Comparison of ENCODE assay signal across 7 mouse cellular contexts in genomic region chr12:3981350-3982131, GRCm38 (mm10). TPM values are rescaled to one million over a fixed set of nuclear protein-coding genes. Genes with fewer than 3 reads are reported as not detected.
DNase-seq lines count a peak whose midpoint lies in the region; ATAC-seq lines count a peak whose summit lies in the region.

No protein-coding gene starts in this region.

- intact Hi-C loops in left cerebral cortex, postnatal 25 days (cut with DNase I), result loop anchor here (5.0 kb wide), 1 partner anchor 54 kb away; no protein-coding TSS in a partner anchor

- H3K36me3 ChIP-seq in intestine, embryonic 16.5 days (ENCODE audit: control insufficient read depth, insufficient read depth, low read length), result no peaks in the 10 kb centered on the region

- H3K4me2 ChIP-seq in intestine, embryonic 16.5 days (ENCODE audit: low read depth, low read length), result peak overlapping the region; percentile 83

- H3K9ac ChIP-seq in intestine, embryonic 16.5 days (ENCODE audit: low read depth, low read length), result peak overlapping the region; percentile 64

- peaks cover 13% of the 10 kb centered on the region for H3K4me1 ChIP-seq in intestine, embryonic 16.5 days (ENCODE audit: control insufficient read depth, insufficient read depth, low read length)

- H3K27ac ChIP-seq in intestine, embryonic 16.5 days (ENCODE audit: low read length), result peak overlapping the region; percentile 74

- peak overlapping the region; percentile 54 for H3K4me3 ChIP-seq in intestine, embryonic 16.5 days (ENCODE audit: low read length)

- under 1% methylated on average over 41 of the region's 41 CpGs for WGBS in intestine, embryonic 16.5 days

- peak; percentile 97 for ATAC-seq in intestine, embryonic 16.5 days

- peak; percentile 92 for DNase-seq in adrenal gland, postnatal 14 days
- peak; percentile 89 for DNase-seq in embryo, embryonic 9.5 days (ENCODE audit: extremely low spot score)
- DNase-seq in gastrocnemius, postnatal 4 days (ENCODE audit: low spot score in 2 of 2), result peak; percentile 57 to 87
- DNase-seq in left cerebral cortex, postnatal 25 days (ENCODE audit: low spot score in 2 of 2), result peak; percentile 73 to 88
- DNase-seq in mesoderm, embryonic 11.5 days (ENCODE audit: low read depth, low spot score), result peak; percentile 91
- DNase-seq in right cerebral cortex, postnatal 36 days (ENCODE audit: low spot score in 2 of 2), result peak; percentile 67 to 81

- H3K9me3 ChIP-seq in intestine, embryonic 16.5 days (ENCODE audit: control insufficient read depth, low read length), result no peaks in the 10 kb centered on the region

- H3K27me3 ChIP-seq in intestine, embryonic 16.5 days (replicated peaks; ENCODE audit: control insufficient read depth, insufficient read depth, low read length), result no peaks in the 10 kb centered on the region

RNA-seq across cellular contexts. Expression of gene Pomc, which starts 26.8 kb away (rescaled TPM):
- 0.79 and 1.2 TPM in 2 replicates for total RNA-seq in adrenal gland, postnatal 14 days (2021)
- under 1 TPM; 0.65 to 0.76 TPM for total RNA-seq in gastrocnemius, postnatal 4 days (2021)
- polyA plus RNA-seq in intestine, embryonic 16.5 days (2015; fragmentation: Nextera tagmentation; extraction: Ambion mirVana), result 2.4 and 2.5 TPM in 2 replicates
- 1 to 10 TPM; 2.5 to 2.9 TPM for total RNA-seq in left cerebral cortex, postnatal 25 days (2021)

RNA-seq across cellular contexts. Expression of gene Efr3b, which starts 57.2 kb away (rescaled TPM):
- 5.4 and 7.0 TPM in 2 replicates for total RNA-seq in adrenal gland, postnatal 14 days (2021)
- 10 to 100 TPM; 12.2 to 13.0 TPM for total RNA-seq in gastrocnemius, postnatal 4 days (2021)
- polyA plus RNA-seq in intestine, embryonic 16.5 days (2015; fragmentation: Nextera tagmentation; extraction: Ambion mirVana), result 2.6 and 3.2 TPM in 2 replicates
- total RNA-seq in left cerebral cortex, postnatal 25 days (2021), result 100 to 1,000 TPM in 1 of 2 experiments, 10 to 100 TPM in 1; 97.7 to 102 TPM

Comparison
In these comparisons a context has a peak if more than half of its experiments do, and no peak if none do; other contexts are left out.
1. Peak in every context shown above with its lines: DNase-seq, ATAC-seq, H3K4me3 ChIP-seq and H3K27ac ChIP-seq.
2. RNA of gene Efr3b, which starts 57.2 kb away (total RNA-seq): 97.7 to 102 TPM in left cerebral cortex, postnatal 25 days; 12.2 to 13.0 TPM in gastrocnemius, postnatal 4 days and 5.4 to 7.0 TPM in adrenal gland, postnatal 14 days; every median in the first group is over 4 times any median in the second.